Mouse (Mus musculus) neural tube, embryonic 15.5 days (tissue): ENCODE measurements at regions not wholly inside any gene's neighbourhood (a gene's known extent, or its start where the extent isn't known, plus 50 kb on each side); places are given as distances from the start of the nearest gene placed in this dataset.

Experiments used
- ATAC-seq: fragments of 200-750 bp; cut with Nextera tagmentation; 2 replicates; pipeline ENCODE4 v1.8.0; 2017; ENCODE audit warnings: mild to moderate bottlenecking, moderate TSS enrichment, moderate library complexity; ENCODE audit not compliant: low FRiP score
- H3K27ac ChIP-seq: fragments of 300-500 bp; sonication (generic); replicated peaks from 2 replicates; pipeline ENCODE4 v1.5.1; 2015; ENCODE audit warnings: mild to moderate bottlenecking, inconsistent platforms
- H3K27me3 ChIP-seq: fragments of 300-500 bp; sonication (generic); replicated peaks from 2 replicates; pipeline ENCODE4 v1.6.1; 2015; ENCODE audit warnings: inconsistent platforms
- H3K36me3 ChIP-seq: fragments of 300-500 bp; sonication (generic); 2 replicates; pipeline ENCODE4 v1.6.1; 2015; ENCODE audit warnings: inconsistent platforms
- H3K4me1 ChIP-seq: fragments of 300-500 bp; sonication (generic); 2 replicates; pipeline ENCODE4 v1.6.1; 2015; ENCODE audit warnings: inconsistent platforms
- H3K4me2 ChIP-seq: fragments of 300-500 bp; sonication (generic); 2 replicates; pipeline ENCODE4 v1.6.1; 2015; ENCODE audit warnings: inconsistent platforms, mild to moderate bottlenecking, moderate library complexity
- H3K4me3 ChIP-seq: fragments of 300-500 bp; sonication (generic); replicated peaks from 2 replicates; pipeline ENCODE4 v1.5.1; 2015; ENCODE audit warnings: mild to moderate bottlenecking, inconsistent platforms
- H3K9ac ChIP-seq: fragments of 300-500 bp; sonication (generic); replicated peaks from 2 replicates; pipeline ENCODE4 v1.6.1; 2015; ENCODE audit warnings: mild to moderate bottlenecking, inconsistent platforms
- H3K9me3 ChIP-seq: fragments of 300-500 bp; sonication (generic); replicated peaks from 2 replicates; pipeline ENCODE4 v1.6.1; 2016; ENCODE audit warnings: inconsistent platforms
- WGBS: fragments of 180-500 bp; shearing (Covaris S2); methylation state at CpG from one replicate; pipeline ENCODE4 v1.1.7; 2015; ENCODE audit warnings: mixed read lengths; 5-methylcytosine and 5-hydroxymethylcytosine counted together

DNA sequence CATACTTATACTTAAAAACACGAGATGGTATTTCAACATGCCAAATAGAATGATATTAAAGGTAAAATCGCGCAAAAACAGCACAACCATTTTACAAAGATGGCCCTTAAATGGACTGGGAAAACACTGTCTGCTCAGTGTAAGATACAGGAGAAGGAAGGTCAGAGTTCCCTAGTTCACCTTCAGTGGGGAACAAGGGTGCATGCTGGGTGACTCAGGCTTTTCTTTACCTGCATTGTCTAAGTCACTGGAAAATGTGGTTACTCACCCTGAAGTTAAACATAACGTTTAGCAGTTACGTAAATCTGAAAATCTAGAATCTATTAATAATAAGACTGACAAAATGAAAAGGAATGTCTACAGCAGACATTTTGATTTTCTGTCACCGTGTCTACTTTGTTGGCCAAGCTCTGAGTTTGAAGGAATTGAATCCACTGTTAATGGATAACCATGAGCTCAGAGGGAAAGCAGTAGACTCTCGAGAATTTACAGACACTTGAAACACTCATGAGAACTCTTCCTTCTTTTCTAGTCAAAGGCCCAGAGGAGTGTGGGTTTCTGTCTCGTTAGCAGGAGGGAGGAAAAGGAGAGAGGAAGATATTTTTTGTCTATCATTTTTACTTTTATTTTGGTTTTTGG lies 63.5 kb upstream of the Cdh6 start:
- H3K9me3 ChIP-seq: no peaks in the 10 kb centered on the region
- H3K36me3 ChIP-seq: no peaks in the 10 kb centered on the region
- no peak overlapping the region for H3K27ac ChIP-seq
- H3K4me1 ChIP-seq: no peaks in the 10 kb centered on the region
- no peak overlapping the region for H3K4me2 ChIP-seq
- H3K9ac ChIP-seq: no peak overlapping the region
- no peaks in the 10 kb centered on the region for H3K27me3 ChIP-seq
- 71% methylated on average over 8 of the region's 8 CpGs for WGBS
- no peak overlapping the region for H3K4me3 ChIP-seq
- ATAC-seq: no peak

DNA sequence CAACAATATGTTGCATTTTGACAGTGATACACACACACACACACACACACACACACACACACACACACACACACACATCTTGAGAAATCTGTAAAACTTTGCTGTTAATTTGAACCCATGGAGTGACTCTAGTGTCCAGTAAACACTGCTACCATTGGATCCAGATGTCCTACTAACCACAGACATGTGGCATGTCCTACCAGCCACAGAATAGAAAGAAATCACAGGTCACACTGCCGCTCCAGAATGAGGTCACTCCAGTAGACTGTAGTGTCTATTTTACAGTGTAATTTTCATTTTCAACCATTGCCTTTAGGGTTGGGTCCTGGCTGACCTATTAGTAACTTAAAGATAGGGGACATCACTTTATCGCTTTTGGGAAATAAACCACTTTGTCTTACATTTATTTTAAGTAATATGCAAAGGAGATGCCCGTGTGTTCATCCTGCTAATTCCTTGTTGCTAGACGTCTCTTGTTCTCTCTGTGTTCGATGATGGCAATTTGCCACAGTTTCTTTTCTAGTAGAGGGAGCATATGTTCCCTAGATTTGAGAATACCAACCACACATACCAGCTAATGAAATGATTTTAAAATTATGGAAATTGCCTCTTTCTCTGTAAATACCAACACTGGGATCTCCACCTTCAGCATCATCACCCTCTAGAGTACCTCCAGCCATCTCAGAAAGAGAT lies 59.2 kb upstream of the Cdh6 start:
- no peaks in the 10 kb centered on the region for H3K36me3 ChIP-seq
- no peak for ATAC-seq
- no peaks in the 10 kb centered on the region for H3K4me1 ChIP-seq
- no peak overlapping the region for H3K27ac ChIP-seq
- 82% methylated on average over 5 of the region's 5 CpGs for WGBS
- no peak overlapping the region for H3K4me3 ChIP-seq
- H3K9me3 ChIP-seq: no peaks in the 10 kb centered on the region
- H3K27me3 ChIP-seq: no peaks in the 10 kb centered on the region
- H3K9ac ChIP-seq: no peak overlapping the region
- H3K4me2 ChIP-seq: no peak overlapping the region

- WGBS: 58% methylated on average over 4 of the region's 4 CpGs
- Histone ChIP-seq H3K9me3 (no peaks in the 10 kb centered on the region), H3K27me3 (no peaks in the 10 kb centered on the region), H3K36me3 (no peaks in the 10 kb centered on the region), H3K4me3 (no peak overlapping the region), H3K4me2 (no peak overlapping the region), H3K9ac (no peak overlapping the region), H3K27ac (no peak overlapping the region), H3K4me1 (no peaks in the 10 kb centered on the region)
- ATAC-seq: no peak
These were observed 58.1 kb upstream of the Cdh6 start for GRCm38 (mm10) chr15:13231550-13231949.

DNA sequence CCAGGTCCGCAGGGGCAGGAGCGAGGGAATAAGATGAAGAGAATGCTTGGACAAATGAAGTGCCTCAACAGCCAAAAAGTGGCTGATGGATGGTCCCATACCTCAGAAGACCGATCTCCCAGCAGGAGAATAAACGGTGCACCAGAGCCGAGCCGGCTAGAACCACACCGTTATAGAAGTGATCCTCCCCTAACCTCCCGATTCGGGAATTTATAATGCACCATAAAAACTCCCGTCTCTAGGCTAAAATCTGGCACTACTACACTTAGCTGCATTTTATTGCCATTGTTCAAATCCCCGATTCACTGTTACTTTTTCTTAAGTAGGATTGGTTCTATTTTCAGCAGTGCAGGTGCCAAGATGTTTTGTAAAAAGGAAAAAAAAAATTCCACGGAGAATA lies 54.6 kb upstream of the Cdh6 start:
- Histone ChIP-seq H3K4me2 (no peak overlapping the region), H3K9me3 (no peaks in the 10 kb centered on the region), H3K4me1 (no peaks in the 10 kb centered on the region), H3K27ac (no peak overlapping the region), H3K4me3 (no peak overlapping the region), H3K36me3 (no peaks in the 10 kb centered on the region), H3K9ac (no peak overlapping the region), H3K27me3 (no peaks in the 10 kb centered on the region)
- ATAC-seq: 0 out of 2 replicates have a peak, but pooled peaks have one; percentile 17
- WGBS: 69% methylated on average over 12 of the region's 12 CpGs
